Mouse (Mus musculus): Measurements from ENCODE around the gene Tmem132a.

DNA sequence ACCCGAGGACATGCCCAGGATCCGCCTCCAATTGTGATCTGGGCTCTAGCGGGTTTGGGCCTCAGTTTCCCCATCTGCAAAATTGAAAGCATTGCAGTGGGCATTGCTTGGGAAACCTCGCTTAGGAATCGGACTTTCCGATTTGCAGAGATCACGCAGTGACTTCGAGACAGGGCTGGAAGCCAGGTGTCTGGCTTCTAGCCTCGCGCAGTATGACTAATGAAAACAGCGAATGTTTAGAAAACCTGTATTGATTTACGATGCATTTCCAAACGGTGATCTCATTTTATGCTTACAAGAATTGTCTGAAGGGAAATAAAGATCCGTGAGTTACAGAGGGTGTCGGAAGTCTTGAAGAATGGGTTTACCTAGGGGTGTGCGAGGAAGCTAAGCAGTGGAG lies 26.0 kb upstream of the Tmem132a start:
- no peak for TF ChIP-seq CTCF (IDR thresholded peaks at IDR 0.05; ENCODE audit: low read depth, low read length)
- TF ChIP-seq GATA1 (IDR thresholded peaks at IDR 0.05; ENCODE audit: borderline replicate concordance, low read length): no peak
- no peak for TF ChIP-seq TAL1 (conservative IDR thresholded peaks at IDR 0.05; ENCODE audit: low read depth, low read length)

Measured in G1E (cell line).